In genomic region chr3:41082520-41082884, GRCm38 (mm10) we compare ENCODE assay signal across 8 mouse cellular contexts. TPM values are rescaled to one million over a fixed set of nuclear protein-coding genes. Genes with fewer than 3 reads are reported as not detected.
DNase-seq lines count a peak whose midpoint lies in the region; ATAC-seq and TF ChIP-seq lines count a peak whose summit lies in the region.

No protein-coding gene starts in this region.

- under 1% methylated on average over 43 of the region's 43 CpGs for WGBS in kidney, adult 2 months

- no peak for TF ChIP-seq POLR2A in kidney, adult 2 months (IDR thresholded peaks at IDR 0.05; ENCODE audit: low read depth, low read length)

- no peak for TF ChIP-seq CTCF in kidney, adult 2 months (conservative IDR thresholded peaks at IDR 0.05; ENCODE audit: insufficient read depth, insufficient read length, low read depth, low read length)

- H3K27me3 ChIP-seq in kidney, adult 2 months (replicated peaks; ENCODE audit: control insufficient read depth, insufficient read depth, low read length): no peaks in the 10 kb centered on the region

- no peaks in the 10 kb centered on the region for H3K4me1 ChIP-seq in kidney, adult 2 months (ENCODE audit: control insufficient read depth, insufficient read depth, low read length)

- ATAC-seq in granulocyte monocyte progenitor cell, adult 5-6 weeks (replicated peaks; ENCODE audit: poor library complexity, severe bottlenecking): peak; percentile 5; the same call in 1 of the 2 replicates
- ATAC-seq in megakaryocyte-erythroid progenitor cell, adult 5-6 weeks (replicated peaks; ENCODE audit: low FRiP score, low TSS enrichment, poor library complexity, severe bottlenecking): no peak; the same call in 1 of the 2 replicates

- H3K36me3 ChIP-seq in kidney, adult 2 months (ENCODE audit: control insufficient read depth, insufficient read depth, low read length): no peaks in the 10 kb centered on the region

- H3K27ac ChIP-seq in kidney, adult 2 months (ENCODE audit: insufficient read depth, low read depth, low read length): no peak overlapping the region

- DNase-seq in kidney, adult 2 months: no peak
- no peak for DNase-seq in kidney, postnatal 14 days
- DNase-seq in NIH3T3 (ENCODE audit: low read depth): peak; percentile 48
- DNase-seq in lung, postnatal 25 days (ENCODE audit: low spot score): peak; percentile 3
- DNase-seq in cerebellum, postnatal 4 days (ENCODE audit: low spot score in 2 of 2): no peak
- no peak for DNase-seq in cerebellum, adult 18-20 months

- H3K4me3 ChIP-seq in kidney, adult 2 months (ENCODE audit: insufficient read depth, low read depth, low read length): peak overlapping the region; percentile 66

RNA-seq across cellular contexts. Expression of gene Pgrmc2, which starts 0.3 kb away (rescaled TPM):
- polyA plus RNA-seq in kidney, adult 2 months (2012; rRNA removed): 19.4 and 21.5 TPM in 2 replicates
- 31.5 and 31.6 TPM in 2 replicates for total RNA-seq in granulocyte monocyte progenitor cell, adult 5-6 weeks (2014; fragmentation: Nextera tagmentation)
- total RNA-seq in granulocyte monocyte progenitor cell, adult 5-6 weeks (2017): 18.0 and 21.3 TPM in 2 replicates
- total RNA-seq in megakaryocyte-erythroid progenitor cell, adult 5-6 weeks (2014; fragmentation: Nextera tagmentation): 26.1 and 40.8 TPM in 2 replicates
- 17.3 and 19.4 TPM in 2 replicates for total RNA-seq in megakaryocyte-erythroid progenitor cell, adult 5-6 weeks (2017)

Comparison
In these comparisons a context has a peak if more than half of its experiments do, and no peak if none do; other contexts are left out.
1. DNase-seq: peak in NIH3T3 (single experiment) and lung, postnatal 25 days (single experiment); none in kidney, adult 2 months (single experiment), kidney, postnatal 14 days (single experiment), cerebellum, postnatal 4 days (0 of 2) and cerebellum, adult 18-20 months (0 of 2).